Mouse (Mus musculus): ENCODE data around the gene Lyrm7. TPM values are rescaled to one million over a fixed set of nuclear protein-coding genes. Genes with fewer than 3 reads are reported as not detected.

Lyrm7 gene
- total RNA-seq, 2 experiments from 2014 or later, result 28.0 to 29.4 TPM

DNA sequence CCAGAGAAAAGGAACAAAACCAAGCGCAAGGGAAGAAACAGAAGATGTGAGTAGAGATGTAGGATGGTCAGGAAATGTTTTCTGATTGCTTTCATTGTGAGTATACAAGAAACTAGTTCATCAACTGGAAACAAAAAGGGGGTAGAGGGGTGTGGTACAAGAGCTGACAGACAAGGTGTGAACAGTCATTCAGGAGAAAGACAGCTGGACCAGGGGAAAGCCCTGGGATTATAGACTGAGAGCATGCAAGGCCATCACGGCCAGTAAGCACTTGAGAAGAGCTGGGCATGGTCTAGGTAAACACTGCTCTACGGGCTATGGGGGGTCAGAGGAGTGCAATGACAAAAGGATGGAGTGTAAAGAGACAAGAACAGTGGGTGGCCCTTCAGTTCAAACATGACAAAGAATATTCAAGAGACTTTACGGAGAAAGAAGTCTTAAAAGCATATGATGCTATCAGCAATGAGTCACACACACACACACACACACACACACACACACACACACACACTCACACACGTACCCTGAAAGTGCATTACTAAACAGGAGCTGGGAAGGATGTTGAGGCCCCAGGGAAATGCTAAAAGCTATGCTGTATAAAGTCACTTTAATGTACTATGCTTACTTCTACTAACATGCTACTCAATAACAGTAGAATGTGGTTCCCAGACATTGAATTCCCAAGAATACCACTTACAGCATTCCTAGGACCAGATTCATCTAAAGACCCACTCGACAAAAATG lies 83.2 kb downstream of the Lyrm7 start:
- no peak for DNase-seq
- intact Hi-C loops (cut with DNase I), result no loop called here

Other genes starting within 250 kb of the Lyrm7 start
- 10 to 100 TPM; 28.8 to 28.9 TPM for gene Cdc42se2, start 73.2 kb downstream of the Lyrm7 start, total RNA-seq (2021)
- 100 to 1,000 TPM; 259 to 264 TPM for gene Hint1, start 5.5 kb upstream of the Lyrm7 start, total RNA-seq (2021)
- gene Gpx3, start 41.5 kb upstream of the Lyrm7 start, total RNA-seq (2021), result 100 to 1,000 TPM in 1 of 2 experiments, 10 to 100 TPM in 1; 93.6 to 153 TPM
- gene Tnip1, start 102.0 kb upstream of the Lyrm7 start, total RNA-seq (2021), result 10 to 100 TPM; 27.7 to 30.4 TPM
- gene Anxa6, start 172.5 kb upstream of the Lyrm7 start, total RNA-seq (2021), result 100 to 1,000 TPM; 252 to 259 TPM
- gene Ccdc69, start 217.2 kb upstream of the Lyrm7 start, total RNA-seq (2021), result 10 to 100 TPM; 11.9 to 12.8 TPM
- 10 to 100 TPM; 11.5 to 13.2 TPM for gene Gm2a, start 237.2 kb upstream of the Lyrm7 start, total RNA-seq (2021)